Mouse (Mus musculus) right cerebral cortex, postnatal 10 days (tissue): ENCODE data around the gene Tmem171.
A peak's percentile ranks its signal among the peaks of the same experiment; 100 is the strongest.

Source experiments
- DNase-seq, 2 experiments: peaks; one replicate each; pipeline ENCODE4 v3.0.0; 2021; ENCODE audit warnings: low spot score in 2 of 2

The Tmem171 gene

GRCm38 (mm10) chr13:98694773-98695314 is at the start of gene Tmem171:
TSS of gene Tmem171 (minus strand) at chr13:98694834.
- DNase-seq: no peak

GRCm38 (mm10) chr13:98743829-98744228 is 49.2 kb upstream of the Tmem171 start:
- no peak for DNase-seq

- DNase-seq: no peak
These were observed 48.6 kb upstream of the Tmem171 start for GRCm38 (mm10) chr13:98743214-98743613.

GRCm38 (mm10) chr13:98738213-98738612 is 43.6 kb upstream of the Tmem171 start:
- no peak for DNase-seq

GRCm38 (mm10) chr13:98733292-98733691 is 38.7 kb upstream of the Tmem171 start:
- no peak for DNase-seq

- DNase-seq: no peak
These were observed 34.8 kb upstream of the Tmem171 start for GRCm38 (mm10) chr13:98729271-98730062.

GRCm38 (mm10) chr13:98726494-98726893 is 31.9 kb upstream of the Tmem171 start:
- DNase-seq: peak; percentile 39 to 54

- DNase-seq: no peak
These were observed 28.8 kb upstream of the Tmem171 start for GRCm38 (mm10) chr13:98723430-98723829.

- DNase-seq: no peak
These were observed 27.7 kb upstream of the Tmem171 start for GRCm38 (mm10) chr13:98722296-98722695.

- DNase-seq: peak in 1 of 2 experiments; percentile 18
These were observed 21.5 kb upstream of the Tmem171 start for GRCm38 (mm10) chr13:98716176-98716575.

GRCm38 (mm10) chr13:98715443-98715990 is 20.9 kb upstream of the Tmem171 start:
- peak in 1 of 2 experiments; percentile 13 for DNase-seq

GRCm38 (mm10) chr13:98710655-98711054 is 16.0 kb upstream of the Tmem171 start:
- no peak for DNase-seq

GRCm38 (mm10) chr13:98710236-98710635 is 15.6 kb upstream of the Tmem171 start:
- no peak for DNase-seq

- no peak for DNase-seq
These were observed 10.9 kb upstream of the Tmem171 start for GRCm38 (mm10) chr13:98705501-98705900.

- DNase-seq: no peak
These were observed 9.2 kb upstream of the Tmem171 start for GRCm38 (mm10) chr13:98703786-98704185.

GRCm38 (mm10) chr13:98702361-98702760 is 7.7 kb upstream of the Tmem171 start:
- DNase-seq: no peak

- no peak for DNase-seq
These were observed 6.7 kb upstream of the Tmem171 start for GRCm38 (mm10) chr13:98701309-98701675.

- no peak for DNase-seq
These were observed 6.2 kb upstream of the Tmem171 start for GRCm38 (mm10) chr13:98700661-98701308.

- DNase-seq: no peak
These were observed 5.4 kb upstream of the Tmem171 start for GRCm38 (mm10) chr13:98699982-98700540.

- no peak for DNase-seq
These were observed 4.6 kb upstream of the Tmem171 start for GRCm38 (mm10) chr13:98699051-98699744.

GRCm38 (mm10) chr13:98696716-98697115 is 2.1 kb upstream of the Tmem171 start:
- no peak for DNase-seq

GRCm38 (mm10) chr13:98695546-98695945 is 912 bp upstream of the Tmem171 start:
- DNase-seq: no peak
